Mouse (Mus musculus) midbrain, postnatal 0 days (tissue): ENCODE measurements around the gene Vwa7. TPM values are rescaled to one million over a fixed set of nuclear protein-coding genes. Genes with fewer than 3 reads are reported as not detected.
"Not testable (repeated sequence)": the region's sequence is repeated elsewhere in the genome, so short reads cannot be mapped to it uniquely, and the experiment has no call there.

ENCODE experiments used
- ATAC-seq: fragments of 200-750 bp; cut with Nextera tagmentation; 2 replicates; pipeline ENCODE4 v1.8.0; 2017; ENCODE audit warnings: moderate number of reproducible peaks, mild to moderate bottlenecking, moderate TSS enrichment, moderate library complexity; ENCODE audit not compliant: low FRiP score
- DNase-seq: peaks from one replicate; pipeline ENCODE4 v3.0.0-alpha.2; 2015; ENCODE audit warnings: low spot score
- H3K27ac ChIP-seq: fragments of 300-500 bp; sonication (generic); 2 replicates; pipeline ENCODE4 v1.5.1; 2014; ENCODE audit warnings: low read depth, mild to moderate bottlenecking, low read length, mixed read lengths
- H3K27me3 ChIP-seq: fragments of 300-500 bp; sonication (generic); 2 replicates; pipeline ENCODE4 v1.6.1; 2014; ENCODE audit warnings: low read length, control low read depth, mixed read lengths; ENCODE audit not compliant: insufficient read depth
- H3K36me3 ChIP-seq: fragments of 300-500 bp; sonication (generic); 2 replicates; pipeline ENCODE4 v1.6.1; 2014; ENCODE audit warnings: low read length, control low read depth, mixed read lengths; ENCODE audit not compliant: insufficient read depth
- H3K4me1 ChIP-seq: fragments of 300-500 bp; sonication (generic); 2 replicates; pipeline ENCODE4 v1.6.1; 2014; ENCODE audit warnings: mild to moderate bottlenecking, control low read depth, antibody characterized with exemption, low read length, mixed read lengths; ENCODE audit not compliant: insufficient read depth
- H3K4me2 ChIP-seq: fragments of 300-500 bp; sonication (generic); 2 replicates; pipeline ENCODE4 v1.6.1; 2014; ENCODE audit warnings: low read depth, mild to moderate bottlenecking, low read length, mixed read lengths; ENCODE audit not compliant: poor library complexity, severe bottlenecking
- H3K4me3 ChIP-seq: fragments of 300-500 bp; sonication (generic); 2 replicates; pipeline ENCODE4 v1.5.1; 2014; ENCODE audit warnings: low read depth, mild to moderate bottlenecking, low read length, moderate library complexity
- H3K9ac ChIP-seq: fragments of 300-500 bp; sonication (generic); replicated peaks from 2 replicates; pipeline ENCODE4 v1.6.1; 2014; ENCODE audit warnings: mild to moderate bottlenecking, low read length, moderate library complexity, mixed read lengths; ENCODE audit not compliant: poor library complexity, severe bottlenecking
- H3K9me3 ChIP-seq: fragments of 300-500 bp; sonication (generic); 2 replicates; pipeline ENCODE4 v1.6.1; 2016; ENCODE audit warnings: low read length, control low read depth
- CTCF ChIP-seq: IDR thresholded peaks from 2 replicates; pipeline ENCODE4 v1.5.1; 2016; ENCODE audit warnings: antibody characterized with exemption, mild to moderate bottlenecking
- WGBS: fragments of 180-500 bp; shearing (Covaris S2); extraction: QIAGEN DNeasy Blood & Tissue Kit; methylation state at CpG from one replicate; pipeline ENCODE4 v1.1.7; 2014; 5-methylcytosine and 5-hydroxymethylcytosine counted together
- polyA plus RNA-seq: library from polyadenylated mRNA; unstranded; fragments of >200 nt; fragmentation: Nextera tagmentation; extraction: Ambion mirVana; gene quantifications from 2 replicates; pipeline ENCODE4 v1.2.1, GENCODE M21; 2015
- total RNA-seq: library from RNA; depleted of rRNA; stranded (reverse); fragments of >200 nt; gene quantifications from 2 replicates; pipeline ENCODE4 v1.2.3, GENCODE M21; 2014

The Vwa7 gene
- total and polyA plus RNA-seq, 2 experiments from 2014 or later = 0.14 to 0.44 TPM

DNA sequence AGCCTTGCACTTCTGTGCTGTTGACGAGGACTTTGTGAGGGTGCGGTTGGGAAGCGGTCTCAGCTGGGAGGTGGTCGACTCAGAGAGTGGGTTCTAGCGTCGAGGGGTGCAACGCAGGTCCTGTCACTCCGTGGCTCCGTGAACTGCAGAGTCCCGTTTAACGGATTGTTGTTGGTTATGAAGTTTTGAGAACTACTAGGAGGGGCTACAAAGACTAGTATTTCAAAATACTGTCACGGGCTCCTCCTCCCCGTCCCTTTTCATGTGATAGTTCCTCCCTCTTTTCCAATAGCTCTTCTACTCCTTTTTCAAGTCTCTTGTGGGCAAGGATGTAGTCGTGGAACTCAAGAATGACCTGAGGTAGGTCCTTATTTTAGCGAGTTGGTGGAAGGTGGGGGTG, 34.1 kb upstream of the Vwa7 start:
- Histone ChIP-seq H3K9ac (peak overlapping the region; percentile 84), H3K4me1 (no peaks in the 10 kb centered on the region; the same call in 1 of the 2 replicates), H3K9me3 (no peaks in the 10 kb centered on the region), H3K27ac (peak overlapping the region; percentile 94; the same call in 1 of the 2 replicates), H3K4me3 (peak overlapping the region; percentile 81), H3K27me3 (no peaks in the 10 kb centered on the region), H3K4me2 (peak overlapping the region; percentile 99), H3K36me3 (peaks cover 7% of the 10 kb centered on the region)
- WGBS = 1% methylated on average over 15 of the region's 15 CpGs
- DNase-seq (no peak), ATAC-seq (no peak; the same call in 1 of the 2 replicates)
- TF ChIP-seq CTCF = no peak

DNA sequence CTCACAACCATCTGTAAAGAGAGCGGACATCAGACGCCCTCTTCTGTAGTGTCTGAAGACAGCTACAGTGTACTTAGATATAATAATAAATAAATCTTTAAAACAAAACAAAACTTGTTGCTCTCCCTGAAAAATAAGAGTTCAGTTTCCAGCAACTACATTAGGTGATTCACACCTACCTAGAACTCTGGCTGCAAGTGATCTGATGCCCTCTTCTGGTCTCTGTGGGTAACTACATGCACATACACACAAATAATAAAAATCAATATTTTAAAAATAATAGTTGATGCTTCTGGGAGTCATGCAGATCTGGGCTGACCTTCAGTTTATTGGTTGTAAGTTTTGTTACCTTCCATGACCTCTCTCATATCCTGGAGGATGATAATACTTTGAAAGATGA, 32.2 kb upstream of the Vwa7 start:
- no peak overlapping the region for H3K4me2 ChIP-seq
- WGBS = 73% methylated on average over 2 of the region's 2 CpGs
- no peak overlapping the region for H3K27ac ChIP-seq
- H3K4me3 ChIP-seq = no peak overlapping the region
- ATAC-seq = no peak
- no peaks in the 10 kb centered on the region for H3K9me3 ChIP-seq
- peaks cover 7% of the 10 kb centered on the region for H3K36me3 ChIP-seq
- no peaks in the 10 kb centered on the region for H3K27me3 ChIP-seq
- no peaks in the 10 kb centered on the region; the same call in 1 of the 2 replicates for H3K4me1 ChIP-seq
- peak; percentile 80 for TF ChIP-seq CTCF
- H3K9ac ChIP-seq = no peak overlapping the region
- peak; percentile 53 for DNase-seq

DNA sequence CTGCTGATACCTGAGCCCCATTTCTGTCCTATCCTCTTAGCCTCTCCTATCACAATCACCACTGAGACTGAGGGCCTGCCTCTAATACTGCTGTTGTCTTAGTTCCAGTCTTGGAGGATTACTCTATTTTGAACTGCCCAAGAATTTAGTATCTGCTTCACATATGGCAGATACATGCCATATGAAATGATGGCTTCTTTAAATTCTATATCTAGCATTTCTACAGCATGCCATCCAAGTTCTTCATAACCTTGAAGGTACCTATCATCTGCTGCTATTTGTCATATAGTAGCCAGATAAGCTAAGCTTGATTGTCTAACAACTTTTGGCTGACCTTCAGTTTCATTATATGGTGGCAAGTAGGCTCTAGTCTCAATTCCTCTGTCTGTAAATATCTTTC, 21.6 kb upstream of the Vwa7 start:
- H3K27me3 ChIP-seq = no peaks in the 10 kb centered on the region
- TF ChIP-seq CTCF = no peak
- no peak overlapping the region for H3K4me2 ChIP-seq
- H3K36me3 ChIP-seq = no peaks in the 10 kb centered on the region; the same call in 1 of the 2 replicates
- ATAC-seq (no peak), DNase-seq (no peak)
- no peak overlapping the region for H3K4me3 ChIP-seq
- no peaks in the 10 kb centered on the region for H3K9me3 ChIP-seq
- no peaks in the 10 kb centered on the region for H3K4me1 ChIP-seq
- H3K9ac ChIP-seq = no peak overlapping the region
- no peak overlapping the region for H3K27ac ChIP-seq

DNA sequence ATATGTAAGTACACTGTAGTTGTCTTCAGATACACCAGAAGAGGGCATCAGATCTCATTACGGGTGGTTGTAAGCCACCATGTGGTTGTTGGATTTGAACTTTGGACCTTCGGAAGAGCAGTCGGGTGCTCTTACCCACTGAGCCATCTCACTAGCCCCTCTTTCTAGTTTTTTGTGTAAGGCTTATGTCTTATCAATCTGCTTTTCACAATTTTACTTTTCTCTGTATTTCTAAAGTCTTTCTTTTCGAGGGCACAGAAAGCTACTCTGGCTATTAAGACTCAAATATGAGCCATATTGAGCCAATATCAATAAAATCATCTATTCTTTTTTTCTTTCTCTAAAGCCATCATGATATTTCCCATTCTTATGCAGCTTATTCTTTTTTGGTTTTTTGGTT, 21.2 kb upstream of the Vwa7 start:
- H3K27ac ChIP-seq, H3K36me3 ChIP-seq, DNase-seq, H3K4me2 ChIP-seq, ATAC-seq, H3K9me3 ChIP-seq, H3K4me3 ChIP-seq, H3K9ac ChIP-seq, H3K4me1 ChIP-seq, H3K27me3 ChIP-seq: not testable (repeated sequence)
- WGBS = 89% methylated on average over 4 of the region's 4 CpGs

DNA sequence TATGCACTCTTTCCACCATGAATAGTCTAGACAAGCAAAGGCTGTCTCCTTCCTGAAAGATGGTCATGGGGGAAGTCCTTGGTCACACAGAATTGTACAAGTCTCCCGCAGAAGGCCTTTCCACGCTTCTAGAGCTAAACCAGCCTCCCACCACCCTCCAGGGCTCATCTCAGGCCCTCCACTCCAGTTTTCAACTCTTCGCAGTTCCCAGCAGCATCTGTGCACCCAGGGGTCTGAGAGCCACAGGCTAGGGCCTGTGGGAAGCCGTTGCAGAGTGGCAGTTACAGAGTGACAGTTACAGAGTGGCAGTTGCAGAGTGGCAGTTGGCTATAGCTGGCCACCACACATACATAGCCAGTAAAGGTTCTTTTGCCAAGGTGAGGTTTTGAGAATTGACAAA, 20.5 kb upstream of the Vwa7 start:
- H3K9ac ChIP-seq, ATAC-seq, H3K4me3 ChIP-seq, DNase-seq, H3K4me2 ChIP-seq, H3K36me3 ChIP-seq, H3K9me3 ChIP-seq, H3K4me1 ChIP-seq, H3K27me3 ChIP-seq, H3K27ac ChIP-seq: not testable (repeated sequence)
- 96% methylated on average over 4 of the region's 4 CpGs for WGBS

DNA sequence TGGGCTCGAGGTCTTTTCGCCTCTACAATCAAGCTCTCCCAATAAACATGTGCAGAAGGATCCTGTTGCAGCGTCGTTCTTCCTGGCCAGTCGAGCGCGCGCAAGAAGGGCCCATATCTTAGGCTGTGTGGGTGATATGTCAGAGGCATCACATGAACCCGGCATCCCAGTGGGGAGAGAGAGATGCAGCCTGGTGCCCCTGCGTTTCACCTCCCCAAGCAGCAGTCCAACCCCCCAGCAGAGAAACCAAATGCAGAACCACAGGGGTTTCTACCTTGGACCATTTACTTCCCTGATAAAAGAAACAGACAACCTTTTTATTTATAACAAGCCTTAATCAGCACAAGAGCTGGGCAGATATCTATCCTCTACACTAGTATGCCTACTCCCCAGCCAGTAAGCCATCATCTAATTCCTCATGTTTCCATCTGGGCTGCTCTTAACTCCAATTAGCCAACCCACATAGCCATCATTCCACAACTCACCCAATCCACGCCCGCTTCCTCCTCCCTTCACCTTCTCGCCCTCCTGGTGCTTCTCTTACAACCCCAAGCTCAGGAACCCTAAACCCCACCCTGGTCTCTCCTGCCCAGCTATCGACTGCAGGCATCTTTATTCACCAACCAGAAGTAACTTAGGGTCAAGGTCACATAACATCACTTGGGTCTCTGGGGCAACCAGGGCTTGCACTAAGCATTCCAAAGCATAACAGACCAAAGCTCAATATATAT, 19.8 kb upstream of the Vwa7 start:
- no peaks in the 10 kb centered on the region; the same call in 1 of the 2 replicates for H3K4me1 ChIP-seq
- no peak for ATAC-seq
- H3K36me3 ChIP-seq = no peaks in the 10 kb centered on the region; the same call in 1 of the 2 replicates
- WGBS = 92% methylated on average over 12 of the region's 14 CpGs
- no peak overlapping the region for H3K4me2 ChIP-seq
- no peaks in the 10 kb centered on the region for H3K9me3 ChIP-seq
- no peaks in the 10 kb centered on the region for H3K27me3 ChIP-seq
- no peak overlapping the region for H3K27ac ChIP-seq
- DNase-seq = no peak
- no peak overlapping the region for H3K4me3 ChIP-seq
- no peak overlapping the region for H3K9ac ChIP-seq
- no peak for TF ChIP-seq CTCF
